Mouse (Mus musculus) gonadal fat pad, adult 2 months (tissue): ENCODE measurements around the gene Sytl3. TPM values are rescaled to one million over a fixed set of nuclear protein-coding genes. Genes with fewer than 3 reads are reported as not detected.

Experiments used
- DNase-seq: peaks from one replicate; pipeline ENCODE4 v3.0.0-alpha.2; 2012; ENCODE audit warnings: low read depth
- polyA plus RNA-seq: library from polyadenylated mRNA; depleted of rRNA; stranded (reverse); fragments of >200 nt; gene quantifications from 2 replicates; pipeline ENCODE4 v1.2.3, GENCODE M21; 2012

The Sytl3 gene
- polyA plus RNA-seq, 1 experiment: 4.4 TPM

GRCm38 (mm10) chr17:6752375-6752774 lies 93.5 kb downstream of the Sytl3 start:
- DNase-seq: no peak

- DNase-seq: no peak
These were observed 96.3 kb downstream of the Sytl3 start for GRCm38 (mm10) chr17:6755176-6755575.

- DNase-seq: no peak
These were observed 97.0 kb downstream of the Sytl3 start for GRCm38 (mm10) chr17:6755873-6756272.

GRCm38 (mm10) chr17:6757902-6758301 lies 99.0 kb downstream of the Sytl3 start:
- DNase-seq: no peak

- no peak for DNase-seq
These were observed 100.0 kb downstream of the Sytl3 start for GRCm38 (mm10) chr17:6758845-6759244.

- DNase-seq: no peak
These were observed 100.9 kb downstream of the Sytl3 start for GRCm38 (mm10) chr17:6759717-6760292.

GRCm38 (mm10) chr17:6763513-6764226 lies 104.8 kb downstream of the Sytl3 start:
- DNase-seq: no peak

GRCm38 (mm10) chr17:6764227-6764593 lies 105.3 kb downstream of the Sytl3 start:
- DNase-seq: no peak

GRCm38 (mm10) chr17:6764730-6765129 lies 105.8 kb downstream of the Sytl3 start:
- no peak for DNase-seq

GRCm38 (mm10) chr17:6765886-6766285 lies 107.0 kb downstream of the Sytl3 start:
- DNase-seq: no peak

- no peak for DNase-seq
These were observed 107.9 kb downstream of the Sytl3 start for GRCm38 (mm10) chr17:6766823-6767222.

- DNase-seq: no peak
These were observed 108.9 kb downstream of the Sytl3 start for GRCm38 (mm10) chr17:6767771-6768170.

- no peak for DNase-seq
These were observed 109.5 kb downstream of the Sytl3 start for GRCm38 (mm10) chr17:6768301-6768788.

- DNase-seq: no peak
These were observed 110.7 kb downstream of the Sytl3 start for GRCm38 (mm10) chr17:6769602-6770001.

GRCm38 (mm10) chr17:6771661-6772489 lies 113.0 kb downstream of the Sytl3 start:
- no peak for DNase-seq

- no peak for DNase-seq
These were observed 113.5 kb downstream of the Sytl3 start for GRCm38 (mm10) chr17:6772490-6772773.

GRCm38 (mm10) chr17:6773249-6773966 lies 114.5 kb downstream of the Sytl3 start:
- DNase-seq: no peak

- DNase-seq: no peak
These were observed 116.3 kb downstream of the Sytl3 start for GRCm38 (mm10) chr17:6775221-6775620.

GRCm38 (mm10) chr17:6775671-6776070 lies 116.8 kb downstream of the Sytl3 start:
- DNase-seq: no peak

GRCm38 (mm10) chr17:6776123-6776522 lies 117.2 kb downstream of the Sytl3 start:
- no peak for DNase-seq

GRCm38 (mm10) chr17:6776576-6776975 lies 117.7 kb downstream of the Sytl3 start:
- DNase-seq: no peak

GRCm38 (mm10) chr17:6777061-6777460 lies 118.2 kb downstream of the Sytl3 start:
- DNase-seq: no peak
